Mouse (Mus musculus) midbrain, embryonic 13.5 days (tissue): ENCODE data around the gene Clec4e. TPM values are rescaled to one million over a fixed set of nuclear protein-coding genes. Genes with fewer than 3 reads are reported as not detected.
"Not testable (repeated sequence)": the region's sequence is repeated elsewhere in the genome, so short reads cannot be mapped to it uniquely, and the experiment has no call there.

Experiments
- ATAC-seq: fragments of 200-750 bp; cut with Nextera tagmentation; 2 replicates; pipeline ENCODE4 v1.8.0; 2017; ENCODE audit warnings: mild to moderate bottlenecking, moderate TSS enrichment, moderate library complexity
- H3K27ac ChIP-seq: fragments of 300-500 bp; sonication (generic); 2 replicates; pipeline ENCODE4 v1.5.1; 2015; ENCODE audit warnings: inconsistent platforms, mild to moderate bottlenecking, moderate library complexity
- H3K27me3 ChIP-seq: fragments of 300-500 bp; sonication (generic); 2 replicates; pipeline ENCODE4 v1.6.1; 2015; ENCODE audit warnings: mild to moderate bottlenecking, inconsistent platforms
- H3K36me3 ChIP-seq: fragments of 300-500 bp; sonication (generic); 2 replicates; pipeline ENCODE4 v1.6.1; 2015; ENCODE audit warnings: mild to moderate bottlenecking, inconsistent platforms
- H3K4me1 ChIP-seq: fragments of 300-500 bp; sonication (generic); replicated peaks from 2 replicates; pipeline ENCODE4 v1.6.1; 2015; ENCODE audit warnings: inconsistent platforms
- H3K4me2 ChIP-seq: fragments of 300-500 bp; sonication (generic); replicated peaks from 2 replicates; pipeline ENCODE4 v1.6.1; 2015; ENCODE audit warnings: moderate library complexity, mild to moderate bottlenecking, inconsistent platforms
- H3K4me3 ChIP-seq: fragments of 300-500 bp; sonication (generic); replicated peaks from 2 replicates; pipeline ENCODE4 v1.5.1; 2015; ENCODE audit warnings: mild to moderate bottlenecking, inconsistent platforms
- H3K9ac ChIP-seq: fragments of 300-500 bp; sonication (generic); replicated peaks from 2 replicates; pipeline ENCODE4 v1.6.1; 2015; ENCODE audit warnings: mild to moderate bottlenecking, inconsistent platforms
- H3K9me3 ChIP-seq: fragments of 300-500 bp; sonication (generic); 2 replicates; pipeline ENCODE4 v1.6.1; 2016; ENCODE audit warnings: mild to moderate bottlenecking, inconsistent platforms
- WGBS: fragments of 180-500 bp; shearing (Covaris S2); methylation state at CpG from one replicate; pipeline ENCODE4 v1.1.7; 2015; 5-methylcytosine and 5-hydroxymethylcytosine counted together
- polyA plus RNA-seq: library from polyadenylated mRNA; unstranded; fragments of >200 nt; fragmentation: Nextera tagmentation; extraction: Ambion mirVana; gene quantifications from 2 replicates; pipeline ENCODE4 v1.2.1, GENCODE M21; 2015

The Clec4e gene
- polyA plus RNA-seq, 1 experiment from 2014 or later = not detected

DNA sequence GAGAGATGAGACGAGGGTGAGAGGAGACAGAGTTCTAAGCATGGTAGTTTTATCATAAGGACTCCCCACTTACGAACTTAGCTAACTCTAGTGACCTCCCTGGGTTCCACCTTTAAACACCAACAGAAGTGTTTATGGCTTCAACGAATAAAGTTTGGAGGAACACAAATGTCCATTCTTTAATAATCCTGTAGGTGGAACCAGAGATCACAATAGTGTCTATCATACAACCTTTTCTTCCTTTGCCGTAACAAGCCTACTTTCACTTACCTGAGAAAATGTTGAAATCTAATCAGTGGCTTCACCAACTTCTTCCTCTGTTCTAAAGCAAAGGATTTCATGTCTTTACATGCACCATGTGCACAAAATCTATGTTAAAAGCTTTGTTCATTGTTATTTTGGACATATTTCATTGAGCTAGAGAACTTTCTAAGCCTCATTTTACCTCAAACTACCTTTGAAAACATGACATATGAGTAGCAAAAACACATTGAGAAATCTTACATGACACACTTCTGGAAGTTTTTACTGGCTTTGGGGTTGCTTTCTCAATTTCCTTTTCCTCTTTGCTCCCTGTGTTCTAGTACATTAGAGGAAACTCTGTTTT is 28.0 kb downstream of the Clec4e start, which contains the start of gene Clec4d:
Gene Clec4d (plus strand): TSS at position 557 of the 607 bp plus-strand sequence.
- Histone ChIP-seq H3K9ac (no peak within 1 kb of the TSS), H3K9me3 (peaks cover 3% of the 10 kb centered on the region; the same call in 1 of the 2 replicates), H3K4me3 (no peak within 1 kb of the TSS), H3K27ac (no peak within 1 kb of the TSS), H3K4me2 (no peak within 1 kb of the TSS), H3K4me1 (no peaks in the 10 kb centered on the region), H3K27me3 (no peaks in the 10 kb centered on the region), H3K36me3 (no peaks in the 10 kb centered on the region)
- WGBS = 76% methylated on average over 4 of the region's 4 CpGs
- no peak for ATAC-seq

DNA sequence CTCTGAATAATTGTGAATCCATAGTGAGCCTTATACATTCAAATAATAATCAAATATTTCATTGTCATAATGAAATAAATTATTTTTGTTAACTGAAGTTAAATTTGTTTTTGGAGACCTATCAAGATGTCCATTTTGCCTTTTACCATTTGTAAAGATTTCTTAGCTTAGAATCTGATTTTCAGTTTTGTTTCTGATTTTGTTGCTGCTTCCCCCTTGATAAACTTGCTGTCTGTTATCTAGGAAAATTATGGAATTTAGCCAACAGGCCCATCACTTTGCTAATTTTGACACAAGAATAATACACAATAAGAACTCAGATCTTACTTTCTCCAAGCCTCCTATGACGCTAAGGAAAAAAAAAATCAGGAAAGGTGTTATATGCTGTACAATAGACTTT is 28.8 kb downstream of the Clec4e start:
- H3K27ac ChIP-seq = no peak overlapping the region
- no peaks in the 10 kb centered on the region for H3K27me3 ChIP-seq
- 87% methylated on average over 1 of the region's 1 CpGs for WGBS
- ATAC-seq = no peak
- H3K9me3 ChIP-seq = peaks cover 3% of the 10 kb centered on the region; the same call in 1 of the 2 replicates
- no peak overlapping the region for H3K4me2 ChIP-seq
- H3K4me1 ChIP-seq = no peaks in the 10 kb centered on the region
- H3K4me3 ChIP-seq = no peak overlapping the region
- no peaks in the 10 kb centered on the region for H3K36me3 ChIP-seq
- no peak overlapping the region for H3K9ac ChIP-seq

DNA sequence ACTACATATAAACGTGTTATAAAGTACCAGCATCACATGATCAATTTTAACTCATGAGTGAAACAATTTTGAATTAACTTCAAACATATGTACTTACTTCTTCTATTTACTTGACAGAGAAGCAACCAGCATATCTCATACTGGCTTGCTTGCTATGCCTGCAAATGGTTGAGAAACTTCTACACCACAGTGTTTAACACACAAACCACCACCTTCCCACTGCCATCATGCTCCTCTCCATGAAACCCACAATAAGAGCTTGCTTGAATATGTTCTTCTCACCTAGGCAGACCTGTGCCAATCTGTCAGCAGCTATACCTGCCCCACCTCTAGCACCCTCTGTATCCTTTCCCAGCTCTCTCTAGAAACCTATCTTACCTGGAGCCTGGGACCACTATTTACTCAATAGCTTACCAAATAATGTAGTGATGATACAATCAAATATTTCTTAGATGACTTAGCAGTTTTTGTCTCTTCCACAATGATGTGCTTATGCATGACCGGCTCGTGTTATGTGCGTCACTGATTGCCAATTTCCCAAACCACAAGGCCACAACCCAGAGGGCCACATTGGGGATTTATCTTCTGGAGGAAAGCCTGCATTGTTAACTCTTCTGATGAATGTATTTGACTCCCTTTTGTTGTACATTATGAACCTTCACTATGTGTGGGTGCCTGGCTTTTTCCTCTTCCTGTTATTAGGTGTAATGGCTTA is 29.6 kb downstream of the Clec4e start:
- Histone ChIP-seq H3K9ac (no peak overlapping the region), H3K9me3 (peaks cover 3% of the 10 kb centered on the region; the same call in 1 of the 2 replicates), H3K27ac (no peak overlapping the region), H3K27me3 (no peaks in the 10 kb centered on the region), H3K4me2 (no peak overlapping the region), H3K36me3 (no peaks in the 10 kb centered on the region), H3K4me1 (no peaks in the 10 kb centered on the region), H3K4me3 (no peak overlapping the region)
- 84% methylated on average over 4 of the region's 4 CpGs for WGBS
- no peak for ATAC-seq

- Histone ChIP-seq H3K4me2 (no peak overlapping the region), H3K9ac (no peak overlapping the region), H3K4me1 (no peaks in the 10 kb centered on the region), H3K27me3 (no peaks in the 10 kb centered on the region), H3K9me3 (peaks cover 3% of the 10 kb centered on the region; the same call in 1 of the 2 replicates), H3K4me3 (no peak overlapping the region), H3K36me3 (no peaks in the 10 kb centered on the region), H3K27ac (no peak overlapping the region)
- WGBS = 77% methylated on average over 3 of the region's 3 CpGs
- no peak for ATAC-seq
These were observed 30.7 kb downstream of the Clec4e start for GRCm38 (mm10) chr6:123258946-123259345.

DNA sequence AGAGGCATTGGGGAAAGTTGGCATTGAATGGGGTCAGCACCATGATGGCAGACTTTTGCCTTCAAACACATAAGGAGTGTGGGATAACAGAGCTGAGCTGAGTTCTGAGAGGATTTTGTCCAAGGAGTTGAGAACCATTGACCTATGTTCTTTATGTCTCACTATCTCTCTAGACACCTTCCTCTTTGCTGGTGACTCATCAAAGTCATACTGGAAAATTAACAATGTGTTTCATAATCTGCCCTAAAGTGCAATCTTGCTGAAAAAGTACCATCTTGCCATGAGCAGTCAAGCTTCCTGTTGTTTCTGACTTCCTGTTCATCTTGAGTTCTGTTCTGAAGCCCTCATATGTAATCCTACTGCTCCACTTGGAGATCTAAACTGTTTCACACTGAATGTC is 36.9 kb downstream of the Clec4e start:
- Histone ChIP-seq H3K4me1 (no peaks in the 10 kb centered on the region), H3K9ac (no peak overlapping the region), H3K4me2 (no peak overlapping the region), H3K9me3 (peaks cover 3% of the 10 kb centered on the region; the same call in 1 of the 2 replicates), H3K27ac (no peak overlapping the region), H3K36me3 (no peaks in the 10 kb centered on the region), H3K4me3 (no peak overlapping the region), H3K27me3 (no peaks in the 10 kb centered on the region)
- ATAC-seq = no peak

GRCm38 (mm10) chr6:123248862-123249261 is 40.8 kb downstream of the Clec4e start:
- H3K9me3 ChIP-seq, H3K4me2 ChIP-seq, H3K36me3 ChIP-seq, H3K27me3 ChIP-seq, H3K4me1 ChIP-seq, H3K4me3 ChIP-seq, H3K27ac ChIP-seq, ATAC-seq, H3K9ac ChIP-seq: not testable (repeated sequence)
- WGBS = 85% methylated on average over 2 of the region's 2 CpGs

DNA sequence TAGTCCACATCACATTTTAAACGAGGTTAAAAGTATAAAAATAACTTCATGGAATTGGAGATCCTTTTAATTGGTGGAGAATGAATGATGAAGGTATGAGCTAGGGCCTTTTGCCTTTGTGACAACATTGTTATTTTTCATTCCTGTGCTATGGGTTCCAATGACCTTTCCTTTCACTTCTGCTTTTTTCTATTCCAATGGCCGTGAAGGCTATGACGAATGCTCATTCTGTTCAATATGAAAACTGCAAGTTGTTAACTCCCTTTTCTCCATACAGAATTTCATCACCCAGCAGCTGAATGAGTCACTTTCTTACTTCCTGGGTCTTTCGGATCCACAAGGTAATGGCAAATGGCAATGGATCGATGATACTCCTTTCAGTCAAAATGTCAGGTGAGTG is 45.5 kb downstream of the Clec4e start:
- no peaks in the 10 kb centered on the region for H3K27me3 ChIP-seq
- no peak overlapping the region for H3K9ac ChIP-seq
- WGBS = 90% methylated on average over 5 of the region's 5 CpGs
- H3K36me3 ChIP-seq = no peaks in the 10 kb centered on the region
- no peaks in the 10 kb centered on the region for H3K9me3 ChIP-seq
- no peak for ATAC-seq
- H3K4me1 ChIP-seq = no peaks in the 10 kb centered on the region
- no peak overlapping the region for H3K27ac ChIP-seq
- no peak overlapping the region for H3K4me3 ChIP-seq
- no peak overlapping the region for H3K4me2 ChIP-seq

DNA sequence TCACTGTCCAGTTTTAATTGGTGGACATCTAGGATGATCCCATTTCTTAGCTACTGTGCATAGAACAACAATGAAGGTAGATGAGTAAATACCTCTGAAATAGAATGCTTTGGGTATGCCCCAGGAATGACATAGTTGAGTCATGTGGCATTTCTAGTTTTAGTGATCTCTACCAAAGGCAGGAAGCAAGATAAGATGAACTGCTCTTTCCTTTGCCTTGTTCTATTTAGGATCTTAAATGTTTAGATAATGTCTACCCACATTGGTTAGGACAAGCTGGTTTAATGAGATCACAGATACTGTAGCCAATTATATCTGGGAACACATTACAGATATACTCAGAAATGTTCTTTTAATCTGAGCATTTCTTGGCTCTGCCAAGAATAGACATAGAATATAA is 52.1 kb downstream of the Clec4e start:
- Histone ChIP-seq H3K36me3 (no peaks in the 10 kb centered on the region), H3K27ac (no peak overlapping the region), H3K4me3 (no peak overlapping the region), H3K9me3 (no peaks in the 10 kb centered on the region; the same call in 1 of the 2 replicates), H3K4me2 (no peak overlapping the region), H3K4me1 (no peaks in the 10 kb centered on the region), H3K27me3 (no peaks in the 10 kb centered on the region), H3K9ac (no peak overlapping the region)
- no peak for ATAC-seq

Other genes starting within 250 kb of the Clec4e start
- gene Clec4b1, start 239.9 kb downstream of the Clec4e start, polyA plus RNA-seq = not detected in 2 replicates
- 0.96 and 1.0 TPM in 2 replicates for gene Clec4a2, start 183.4 kb downstream of the Clec4e start, polyA plus RNA-seq
- gene Clec4b2, start 117.0 kb downstream of the Clec4e start, polyA plus RNA-seq = not detected in 2 replicates
- 1.1 and 1.7 TPM in 2 replicates for gene Clec4n, start 60.0 kb downstream of the Clec4e start, polyA plus RNA-seq
- gene Clec4d, start 27.8 kb downstream of the Clec4e start, polyA plus RNA-seq = not detected in 2 replicates
- not detected in 2 replicates for gene Vmn2r19, start 18.5 kb upstream of the Clec4e start, polyA plus RNA-seq
- gene Vmn2r20, start 128.2 kb upstream of the Clec4e start, polyA plus RNA-seq = not detected in 2 replicates
- gene Vmn2r21, start 243.5 kb upstream of the Clec4e start, polyA plus RNA-seq = not detected in 2 replicates